Mouse (Mus musculus) CH12.LX (cell line): ENCODE measurements around the gene Itgbl1. TPM values are rescaled to one million over a fixed set of nuclear protein-coding genes. Genes with fewer than 3 reads are reported as not detected.
A peak's percentile ranks its signal among the peaks of the same experiment; 100 is the strongest.

Experiments used
- DNase-seq: peaks from one replicate; pipeline ENCODE4 v3.0.0-alpha.2; 2013; ENCODE audit errors: extremely low read depth
- H3K27ac ChIP-seq: 2 replicates; pipeline ENCODE4 v1.5.1; 2012; ENCODE audit warnings: low read depth, mild to moderate bottlenecking, control low read depth, moderate library complexity; ENCODE audit not compliant: insufficient read depth
- H3K27me3 ChIP-seq: replicated peaks from 2 replicates; pipeline ENCODE3; 2012; ENCODE audit warnings: inconsistent platforms
- H3K36me3 ChIP-seq, 2 experiments: replicated peaks in 1 of 2; 2 replicates each; pipeline versions ENCODE3 to v1.6.1; 2012; ENCODE audit warnings: inconsistent platforms in 1 of 2, low read length in 1 of 2, mild to moderate bottlenecking in 1 of 2, mixed read lengths in 1 of 2, moderate library complexity in 1 of 2; ENCODE audit not compliant: control insufficient read depth in 1 of 2, insufficient read depth in 1 of 2
- H3K4me1 ChIP-seq, 2 experiments: 2 replicates each; pipeline ENCODE4 v1.6.1; 2012; ENCODE audit warnings: inconsistent platforms in 1 of 2, moderate library complexity in 1 of 2; ENCODE audit not compliant: insufficient read depth in 2 of 2, control insufficient read depth in 1 of 2
- H3K4me2 ChIP-seq: 2 replicates; pipeline ENCODE4 v1.6.1; 2012; ENCODE audit warnings: low read depth, mild to moderate bottlenecking, control low read depth; ENCODE audit not compliant: poor library complexity, insufficient read depth, severe bottlenecking
- H3K4me3 ChIP-seq, 3 experiments: fragments of 150-350 bp in 1 of 3; sonication (generic) in 1 of 3; replicated peaks in 1 of 3; 2 replicates each; pipeline versions ENCODE3 to v1.5.1; 2011 to 2012; ENCODE audit warnings: low read depth in 2 of 3, low read length in 2 of 3, mild to moderate bottlenecking in 2 of 3, moderate library complexity in 2 of 3, control low read depth in 1 of 3, improper control_type of control experiment in 1 of 3, inconsistent platforms in 1 of 3, mixed read lengths in 1 of 3; ENCODE audit not compliant: poor library complexity in 1 of 3
- H3K79me2 ChIP-seq: replicated peaks from 2 replicates; pipeline ENCODE4 v1.6.1; 2012; ENCODE audit warnings: mild to moderate bottlenecking, moderate library complexity; ENCODE audit not compliant: control insufficient read depth, poor library complexity, insufficient read depth, severe bottlenecking; ENCODE audit errors: extremely low read depth
- H3K9ac ChIP-seq: 2 replicates; pipeline ENCODE4 v1.6.1; 2012; ENCODE audit warnings: low read depth, mild to moderate bottlenecking, control low read depth, moderate library complexity; ENCODE audit not compliant: insufficient read depth
- H3K9me3 ChIP-seq: replicated peaks from 2 replicates; pipeline ENCODE3; 2012; ENCODE audit warnings: low read length, inconsistent platforms, mixed read lengths
- BHLHE40 ChIP-seq: IDR thresholded peaks from 2 replicates; pipeline ENCODE4 v1.6.1; 2011; ENCODE audit warnings: mild to moderate bottlenecking, low read depth, low read length, improper control_type of control experiment
- CHD2 ChIP-seq: IDR thresholded peaks from 2 replicates; pipeline ENCODE4 v1.6.1; 2011; ENCODE audit warnings: low read length, improper control_type of control experiment
- CTCF ChIP-seq, 2 experiments: IDR thresholded peaks in 1 of 2; conservative IDR thresholded peaks in 1 of 2; 2 replicates each; pipeline ENCODE4 v1.5.1; 2011 to 2012; ENCODE audit warnings: low read depth in 2 of 2, low read length in 2 of 2, improper control_type of control experiment in 1 of 2, inconsistent platforms in 1 of 2, mild to moderate bottlenecking in 1 of 2, moderate library complexity in 1 of 2
- E2F4 ChIP-seq: IDR thresholded peaks from 2 replicates; pipeline ENCODE4 v1.6.1; 2011; ENCODE audit warnings: low read depth, low read length, improper control_type of control experiment; ENCODE audit not compliant: insufficient replicate concordance
- EP300 ChIP-seq: IDR thresholded peaks from 2 replicates; pipeline ENCODE4 v1.6.1; 2011; ENCODE audit warnings: low read length, improper control_type of control experiment
- ETS1 ChIP-seq: conservative IDR thresholded peaks from 2 replicates; pipeline ENCODE4 v1.6.1; 2012; ENCODE audit warnings: low read depth, mild to moderate bottlenecking, inconsistent platforms, low read length, improper control_type of control experiment, moderate library complexity
- HCFC1 ChIP-seq: IDR thresholded peaks from 2 replicates; pipeline ENCODE4 v1.6.1; 2012; ENCODE audit warnings: low read depth, mild to moderate bottlenecking, inconsistent platforms, low read length, improper control_type of control experiment
- IRF4 ChIP-seq: IDR thresholded peaks from 2 replicates; pipeline ENCODE4 v1.6.1; 2014; ENCODE audit warnings: low read depth, mild to moderate bottlenecking, inconsistent platforms, low read length, improper control_type of control experiment
- JUND ChIP-seq: conservative IDR thresholded peaks from 2 replicates; pipeline ENCODE4 v1.6.1; 2011; ENCODE audit warnings: low read depth, low read length, improper control_type of control experiment
- MAFK ChIP-seq: IDR thresholded peaks from 2 replicates; pipeline ENCODE4 v1.6.1; 2011; ENCODE audit warnings: low read length, improper control_type of control experiment; ENCODE audit not compliant: insufficient replicate concordance
- MEF2A ChIP-seq: IDR thresholded peaks from 2 replicates; pipeline ENCODE4 v1.6.1; 2014; ENCODE audit warnings: low read depth, mild to moderate bottlenecking, inconsistent platforms, low read length, improper control_type of control experiment, borderline replicate concordance
- MYC ChIP-seq: IDR thresholded peaks from 2 replicates; pipeline ENCODE4 v1.6.1; 2011; ENCODE audit warnings: low read depth, mild to moderate bottlenecking, improper control_type of control experiment, low read length
- NELFE ChIP-seq: IDR thresholded peaks from 2 replicates; pipeline ENCODE4 v1.6.1; 2011; ENCODE audit warnings: low read depth, low read length, improper control_type of control experiment
- PAX5 ChIP-seq: IDR thresholded peaks from 2 replicates; pipeline ENCODE4 v1.6.1; 2012; ENCODE audit warnings: low read length, inconsistent platforms, mixed read lengths
- POLR2A ChIP-seq: IDR thresholded peaks from 2 replicates; pipeline ENCODE4 v1.6.1; 2011; ENCODE audit warnings: low read depth, mild to moderate bottlenecking, improper control_type of control experiment, low read length
- RAD21 ChIP-seq: IDR thresholded peaks from 2 replicates; pipeline ENCODE4 v1.6.1; 2011; ENCODE audit warnings: low read depth, mild to moderate bottlenecking, low read length, improper control_type of control experiment, moderate library complexity
- RCOR1 ChIP-seq: conservative IDR thresholded peaks from 2 replicates; pipeline ENCODE4 v1.6.1; 2012; ENCODE audit warnings: low read depth, mild to moderate bottlenecking, inconsistent platforms, low read length, improper control_type of control experiment
- SIN3A ChIP-seq: IDR thresholded peaks from 2 replicates; pipeline ENCODE4 v1.6.1; 2012; ENCODE audit warnings: low read length, improper control_type of control experiment, inconsistent platforms
- SMC3 ChIP-seq: IDR thresholded peaks from 2 replicates; pipeline ENCODE4 v1.6.1; 2011; ENCODE audit warnings: low read depth, low read length, improper control_type of control experiment
- TBP ChIP-seq: conservative IDR thresholded peaks from 2 replicates; pipeline ENCODE4 v1.6.1; 2011; ENCODE audit warnings: low read depth, low read length, improper control_type of control experiment
- USF1 ChIP-seq: IDR thresholded peaks from 2 replicates; pipeline ENCODE4 v1.6.1; 2014; ENCODE audit warnings: low read depth, mild to moderate bottlenecking, inconsistent platforms, low read length, improper control_type of control experiment
- USF2 ChIP-seq: conservative IDR thresholded peaks from 2 replicates; pipeline ENCODE4 v1.6.1; 2011; ENCODE audit warnings: low read depth, low read length, improper control_type of control experiment
- ZC3H11A ChIP-seq: IDR thresholded peaks from 2 replicates; pipeline ENCODE4 v1.6.1; 2012; ENCODE audit warnings: low read depth, mild to moderate bottlenecking, inconsistent platforms, low read length, improper control_type of control experiment
- ZNF384 ChIP-seq: IDR thresholded peaks from 2 replicates; pipeline ENCODE4 v1.6.1; 2012; ENCODE audit warnings: low read depth, low read length, improper control_type of control experiment, inconsistent platforms
- dilution Hi-C: fragments of 300-500 bp; cut with MboI; formaldehyde crosslinking; loops from 2 replicates; pipeline ENCODE4 v1.14.3; 2020; ENCODE audit warnings: low sequenced_read_pairs; ENCODE audit not compliant: extremely low pct_unique_long_range_greater_than_20kb, extremely low pct_ligation_motif_present
- in situ Hi-C: fragments of 300-500 bp; cut with MboI; formaldehyde crosslinking; loops from 3 replicates; pipeline ENCODE4 v1.14.3; 2019; ENCODE audit warnings: low sequenced_read_pairs, low pct_ligation_motif_present, low pct_unique_long_range_greater_than_20kb, mixed read lengths
- polyA plus RNA-seq: library from polyadenylated mRNA; unstranded; fragments of >175 nt; gene quantifications from 2 replicates; pipeline ENCODE4 v1.2.1, GENCODE M21; 2012; ENCODE audit warnings: low read depth; ENCODE audit not compliant: insufficient read length
- total RNA-seq, 2 experiments: library from RNA; depleted of rRNA; stranded (reverse); fragments of 300-350 nt in 1 of 2; fragments of >200 nt in 1 of 2; gene quantifications; 2 replicates each; pipeline ENCODE4 v1.2.3; 2012 to 2014

Gene Itgbl1
- total and polyA plus RNA-seq, 3 experiments = not detected

- Histone ChIP-seq H3K36me3 (no peaks in the 10 kb centered on the region), H3K9ac (no peak overlapping the region), H3K27me3 (no peaks in the 10 kb centered on the region), H3K79me2 (no peaks in the 10 kb centered on the region), H3K4me2 (no peak overlapping the region), H3K4me1 (no peaks in the 10 kb centered on the region), H3K9me3 (no peaks in the 10 kb centered on the region), H3K27ac (no peak overlapping the region), H3K4me3 (no peak overlapping the region)
- dilution Hi-C loops (no loop called here), in situ Hi-C loops (no loop called here)
- DNase-seq = no peak
- TF ChIP-seq JUND = no peak
- TF ChIP-seq MAFK = no peak
- TF ChIP-seq RAD21 = no peak
- no peak for TF ChIP-seq CHD2
- TF ChIP-seq ZC3H11A = no peak
- no peak for TF ChIP-seq USF1
- TF ChIP-seq NELFE = no peak
These were observed 206.3 kb downstream of the Itgbl1 start for GRCm38 (mm10) chr14:123865779-123866726.

GRCm38 (mm10) chr14:123927903-123928302 is 268.1 kb downstream of the Itgbl1 start:
- no peak overlapping the region for H3K9ac ChIP-seq
- H3K27ac ChIP-seq = no peak overlapping the region
- no peaks in the 10 kb centered on the region for H3K79me2 ChIP-seq
- no peaks in the 10 kb centered on the region for H3K4me1 ChIP-seq
- DNase-seq = peak; percentile 39
- in situ Hi-C loops (no loop called here), dilution Hi-C loops (no loop called here)
- H3K9me3 ChIP-seq = no peaks in the 10 kb centered on the region
- TF ChIP-seq RAD21 (peak; percentile 52), CTCF (conservative IDR thresholded peaks at IDR 0.05 in 1 of 2, IDR thresholded peaks at IDR 0.05 in 1 of 2; ENCODE audit: low read depth in 2 of 2, low read length in 2 of 2) (peak; percentile 17 to 51; a peak in 2 of 4 replicates), CHD2 (no peak)
- TF ChIP-seq, all 38 proteins: peak for 2
- Histone ChIP-seq H3K4me3 (no peak overlapping the region), H3K27me3 (no peaks in the 10 kb centered on the region), H3K36me3 (no peaks in the 10 kb centered on the region), H3K4me2 (no peak overlapping the region)

GRCm38 (mm10) chr14:123966531-123966930 is 306.8 kb downstream of the Itgbl1 start:
- no peaks in the 10 kb centered on the region for H3K4me1 ChIP-seq
- H3K79me2 ChIP-seq = no peaks in the 10 kb centered on the region
- no peak overlapping the region for H3K9ac ChIP-seq
- H3K27ac ChIP-seq = no peak overlapping the region
- H3K9me3 ChIP-seq = no peaks in the 10 kb centered on the region
- in situ Hi-C loops = no loop called here
- no peak for TF ChIP-seq PAX5
- no peak for TF ChIP-seq JUND
- no peak for TF ChIP-seq BHLHE40
- TF ChIP-seq CTCF (conservative IDR thresholded peaks at IDR 0.05 in 1 of 2, IDR thresholded peaks at IDR 0.05 in 1 of 2; ENCODE audit: low read depth in 2 of 2, low read length in 2 of 2) = peak in 1 of 2 experiments; percentile 29; a peak in 2 of 4 replicates
- peak; percentile 44 for TF ChIP-seq SMC3
- TF ChIP-seq MEF2A = no peak
- TF ChIP-seq E2F4 = no peak
- no peak for TF ChIP-seq POLR2A
- TF ChIP-seq ZNF384 = no peak
- no peak for TF ChIP-seq EP300
- no peak for TF ChIP-seq RCOR1
- no peak for TF ChIP-seq SIN3A
- no peak for TF ChIP-seq USF1
- TF ChIP-seq TBP = no peak
- peak; percentile 39 for TF ChIP-seq RAD21
- TF ChIP-seq MAFK = no peak
- TF ChIP-seq ETS1 = no peak
- TF ChIP-seq NELFE = no peak
- no peak for TF ChIP-seq IRF4
- no peak for TF ChIP-seq MYC
- TF ChIP-seq HCFC1 = no peak
- no peak for TF ChIP-seq USF2
- TF ChIP-seq, all 38 proteins: peak for 3
- no peak for DNase-seq
- Histone ChIP-seq H3K4me3 (no peak overlapping the region), H3K36me3 (no peaks in the 10 kb centered on the region), H3K4me2 (no peak overlapping the region), H3K27me3 (no peaks in the 10 kb centered on the region)
- dilution Hi-C loops = no loop called here
